Mouse (Mus musculus): Measurements from ENCODE around the gene Pigw. TPM values are rescaled to one million over a fixed set of nuclear protein-coding genes. Genes with fewer than 3 reads are reported as not detected.

The Pigw gene
- polyA plus RNA-seq, 1 experiment from 2014 or later, result 12.2 TPM

- CTCF ChIA-PET, result interaction anchor here (1.7 kb wide), 1 partner anchor 10 kb away, joined by 10 read pairs; no protein-coding TSS in a partner anchor
- DNase-seq (ENCODE audit: low read depth, low spot score) (no peak), ATAC-seq (no peak)
- POLR2A ChIA-PET, result interaction anchor here (0.6 to 1.3 kb wide), 2 partner anchors 8 to 23 kb away, joined by 3 read pairs; no protein-coding TSS in a partner anchor
- no peak for TF ChIP-seq CTCF (IDR thresholded peaks at IDR 0.05)
- H3K27me3 ChIP-seq, result no peaks in the 10 kb centered on the region
- in situ Hi-C loops (cut with MboI; ENCODE audit: low pct_unique_long_range_greater_than_20kb), result no loop called here
These were observed 28.4 kb upstream of the Pigw start for GRCm38 (mm10) chr11:84908480-84908879.

- no peak for TF ChIP-seq CTCF (IDR thresholded peaks at IDR 0.05)
- in situ Hi-C loops (cut with MboI; ENCODE audit: low pct_unique_long_range_greater_than_20kb), result no loop called here
- H3K27me3 ChIP-seq, result no peaks in the 10 kb centered on the region
- ATAC-seq (peak; percentile 17), DNase-seq (ENCODE audit: low read depth, low spot score) (no peak)
- CTCF ChIA-PET, result interaction anchor here (0.9 to 1.7 kb wide), 2 partner anchors 11 to 27 kb away, joined by 3 to 10 read pairs; partner anchors contain the start of gene Pigw
- POLR2A ChIA-PET, result interaction anchor here (0.5 to 1.5 kb wide), 3 partner anchors 10 to 26 kb away, joined by 3 to 4 read pairs (median 3); partner anchors contain the start of gene Pigw
These were observed 27.0 kb upstream of the Pigw start for GRCm38 (mm10) chr11:84907081-84907480.

DNA sequence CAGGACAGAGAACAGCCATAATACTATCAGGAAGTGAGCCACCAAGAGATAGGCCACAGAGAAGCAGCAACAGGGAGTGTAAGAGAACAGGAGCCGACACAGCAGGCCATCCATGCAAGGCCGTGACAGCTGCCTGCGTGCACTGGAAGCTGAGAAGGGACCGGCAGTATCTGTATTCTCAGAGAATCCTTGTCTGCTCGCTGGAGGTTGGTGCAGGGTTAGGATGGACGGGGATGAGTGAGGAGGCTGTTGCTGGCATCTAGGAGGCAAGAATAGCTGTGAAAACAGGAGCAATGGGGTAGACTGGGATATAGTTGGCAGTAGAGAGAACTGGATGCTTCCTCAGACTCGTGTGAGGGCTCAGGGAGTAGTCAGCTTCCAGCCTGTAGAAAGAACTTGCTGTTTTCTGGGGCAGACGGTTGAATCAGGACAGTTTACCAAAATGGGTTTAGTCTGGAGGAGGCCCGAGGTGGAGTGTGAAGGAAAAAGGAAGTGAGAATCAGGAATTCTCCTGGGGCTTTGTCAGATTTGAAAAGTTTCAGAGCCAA lies 24.6 kb upstream of the Pigw start:
- H3K27me3 ChIP-seq, result no peaks in the 10 kb centered on the region
- CTCF ChIA-PET, result interaction anchor here (1.6 kb wide), 1 partner anchor 14 kb away, joined by 7 read pairs; no protein-coding TSS in a partner anchor
- POLR2A ChIA-PET, result no interaction called here
- ATAC-seq (no peak), DNase-seq (ENCODE audit: low read depth, low spot score) (no peak)
- TF ChIP-seq CTCF (IDR thresholded peaks at IDR 0.05), result no peak
- in situ Hi-C loops (cut with MboI; ENCODE audit: low pct_unique_long_range_greater_than_20kb), result no loop called here

- H3K27me3 ChIP-seq, result no peaks in the 10 kb centered on the region
- TF ChIP-seq CTCF (IDR thresholded peaks at IDR 0.05), result no peak
- ChIA-PET CTCF (no interaction called here), POLR2A (no interaction called here)
- in situ Hi-C loops (cut with MboI; ENCODE audit: low pct_unique_long_range_greater_than_20kb), result no loop called here
- DNase-seq (ENCODE audit: low read depth, low spot score), result no peak
- no peak for ATAC-seq
These were observed 13.0 kb upstream of the Pigw start for GRCm38 (mm10) chr11:84893113-84893512.

- ChIA-PET CTCF (no interaction called here), POLR2A (no interaction called here)
- ATAC-seq (no peak), DNase-seq (ENCODE audit: low read depth, low spot score) (no peak)
- TF ChIP-seq CTCF (IDR thresholded peaks at IDR 0.05), result no peak
- H3K27me3 ChIP-seq, result no peaks in the 10 kb centered on the region
- in situ Hi-C loops (cut with MboI; ENCODE audit: low pct_unique_long_range_greater_than_20kb), result no loop called here
These were observed 11.6 kb upstream of the Pigw start for GRCm38 (mm10) chr11:84891705-84892104.

- CTCF ChIA-PET, result no interaction called here
- POLR2A ChIA-PET, result no interaction called here
- no peaks in the 10 kb centered on the region for H3K27me3 ChIP-seq
- DNase-seq (ENCODE audit: low read depth, low spot score) (no peak), ATAC-seq (no peak)
- in situ Hi-C loops (cut with MboI; ENCODE audit: low pct_unique_long_range_greater_than_20kb), result no loop called here
- no peak for TF ChIP-seq CTCF (IDR thresholded peaks at IDR 0.05)
These were observed 9.4 kb upstream of the Pigw start for GRCm38 (mm10) chr11:84889492-84889891.

DNA sequence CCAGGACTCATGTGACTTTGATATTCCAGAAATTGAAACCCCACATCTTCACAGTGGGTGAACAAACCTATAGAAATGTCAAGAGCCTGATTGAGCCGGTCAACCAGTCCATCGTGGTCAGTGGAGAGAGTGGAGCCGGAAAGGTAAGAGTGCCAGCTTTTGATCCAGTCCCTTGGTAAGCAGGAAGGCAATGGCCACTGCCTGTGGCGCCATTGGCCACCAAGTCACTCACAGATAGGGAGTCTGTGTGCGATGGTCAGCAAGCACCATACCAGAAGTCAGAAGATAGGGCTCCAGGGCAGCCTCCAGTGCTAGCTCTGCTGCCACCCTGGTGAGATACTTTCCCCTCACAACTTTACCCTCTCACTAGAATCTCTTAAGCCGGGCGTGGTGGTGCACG lies 7.9 kb upstream of the Pigw start:
- ATAC-seq (no peak), DNase-seq (ENCODE audit: low read depth, low spot score) (no peak)
- TF ChIP-seq CTCF (IDR thresholded peaks at IDR 0.05), result no peak
- H3K27me3 ChIP-seq, result no peaks in the 10 kb centered on the region
- CTCF ChIA-PET, result no interaction called here
- in situ Hi-C loops (cut with MboI; ENCODE audit: low pct_unique_long_range_greater_than_20kb), result no loop called here
- POLR2A ChIA-PET, result no interaction called here

DNA sequence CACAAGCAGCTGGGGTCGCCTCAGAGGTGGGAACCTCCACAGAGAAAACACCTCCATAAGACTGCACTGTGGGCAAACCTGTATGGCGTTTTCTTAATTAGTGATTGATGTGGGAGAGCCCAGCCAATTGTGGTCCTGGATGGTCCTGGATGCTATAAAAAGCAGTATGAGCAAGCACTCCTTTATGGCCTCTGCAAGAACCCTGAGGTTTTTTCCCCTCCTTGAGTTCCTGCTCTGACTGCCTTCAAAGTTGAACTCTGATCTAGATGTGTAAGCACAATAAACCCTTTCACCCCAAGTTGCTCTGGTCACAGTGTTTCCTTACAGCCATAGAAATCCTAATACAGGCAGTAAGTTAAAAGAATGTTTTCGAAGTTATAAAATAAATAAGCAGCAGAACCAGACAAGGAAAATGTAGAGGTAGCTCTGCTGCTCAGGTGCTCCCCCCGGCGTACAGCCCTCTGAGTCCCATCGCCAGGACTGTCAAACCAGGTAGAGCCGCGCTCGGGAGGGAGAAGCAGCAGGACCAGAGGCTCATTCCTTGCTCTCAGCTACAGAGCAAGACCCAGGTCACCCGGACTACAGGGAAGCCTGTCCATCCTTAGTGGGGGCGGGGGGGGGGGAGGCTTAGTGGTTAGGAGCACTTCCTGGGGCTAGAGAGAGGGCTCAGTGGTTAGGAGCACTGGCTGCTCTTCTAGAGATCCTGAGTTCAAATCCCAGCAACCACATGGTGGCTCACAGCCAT lies 6.9 kb upstream of the Pigw start:
- TF ChIP-seq CTCF (IDR thresholded peaks at IDR 0.05), result no peak
- ChIA-PET POLR2A (no interaction called here), CTCF (no interaction called here)
- in situ Hi-C loops (cut with MboI; ENCODE audit: low pct_unique_long_range_greater_than_20kb), result no loop called here
- ATAC-seq (no peak), DNase-seq (ENCODE audit: low read depth, low spot score) (no peak)
- H3K27me3 ChIP-seq, result no peaks in the 10 kb centered on the region

DNA sequence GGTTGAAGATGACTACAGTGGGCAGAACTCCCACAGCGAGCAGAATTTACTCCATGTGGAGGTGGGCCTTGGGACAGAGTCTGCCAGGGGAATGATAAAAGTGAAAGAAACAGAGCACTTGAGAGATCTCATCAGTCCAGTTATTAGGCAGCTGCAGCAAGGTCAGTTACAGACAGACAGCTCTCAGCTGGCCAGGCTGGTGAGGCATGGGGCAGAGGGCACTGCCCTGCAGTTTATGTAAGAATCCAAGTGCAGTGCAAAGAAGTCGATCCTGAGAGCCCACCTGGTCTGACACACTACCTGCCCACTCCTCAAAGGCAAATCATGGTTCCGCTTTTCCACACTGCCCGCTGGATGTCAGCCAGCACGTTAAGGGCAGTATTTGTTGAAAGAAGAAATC lies 6.2 kb upstream of the Pigw start:
- no peak for TF ChIP-seq CTCF (IDR thresholded peaks at IDR 0.05)
- in situ Hi-C loops (cut with MboI; ENCODE audit: low pct_unique_long_range_greater_than_20kb), result no loop called here

DNA sequence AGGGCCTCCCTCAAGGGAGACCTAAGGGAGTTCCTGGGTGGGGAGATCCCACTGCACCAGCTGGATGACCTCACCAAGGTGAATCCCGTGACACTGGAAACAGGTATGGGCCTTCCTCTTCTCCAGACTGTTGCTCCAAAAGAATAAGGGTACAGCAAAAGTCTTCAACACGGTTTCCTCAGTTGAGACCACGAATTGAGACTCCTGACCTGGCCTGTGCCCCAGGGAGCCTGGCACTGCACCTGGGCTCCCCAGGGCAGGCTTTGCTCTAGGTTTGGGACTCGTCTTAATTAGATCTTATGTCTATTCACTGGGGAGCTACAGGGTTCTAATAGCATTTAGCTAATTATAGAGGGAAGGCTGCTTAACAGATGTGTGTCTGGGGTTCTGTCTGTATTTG lies 5.2 kb upstream of the Pigw start:
- DNase-seq (ENCODE audit: low read depth, low spot score) (no peak), ATAC-seq (no peak)
- POLR2A ChIA-PET, result interaction anchor here (1.3 kb wide), 1 partner anchor 23 kb away, joined by 3 read pairs; no protein-coding TSS in a partner anchor
- no peak for TF ChIP-seq CTCF (IDR thresholded peaks at IDR 0.05)
- in situ Hi-C loops (cut with MboI; ENCODE audit: low pct_unique_long_range_greater_than_20kb), result no loop called here
- no peaks in the 10 kb centered on the region for H3K27me3 ChIP-seq
- CTCF ChIA-PET, result interaction anchor here (2.1 kb wide), 1 partner anchor 33 kb away, joined by 6 read pairs; no protein-coding TSS in a partner anchor

More for the DNA sequence above, 6.2 kb upstream of the Pigw start:
- ChIA-PET CTCF (no interaction called here), POLR2A (no interaction called here)
- DNase-seq (ENCODE audit: low read depth, low spot score) (no peak), ATAC-seq (no peak)
- H3K27me3 ChIP-seq, result no peaks in the 10 kb centered on the region

GRCm38 (mm10) chr11:84882346-84882745 lies 2.3 kb upstream of the Pigw start:
- H3K27me3 ChIP-seq, result no peaks in the 10 kb centered on the region
- in situ Hi-C loops (cut with MboI; ENCODE audit: low pct_unique_long_range_greater_than_20kb), result no loop called here
- no peak for TF ChIP-seq CTCF (IDR thresholded peaks at IDR 0.05)
- ATAC-seq (no peak), DNase-seq (ENCODE audit: low read depth, low spot score) (no peak)
- ChIA-PET CTCF (no interaction called here), POLR2A (no interaction called here)

Data from Patski (cell line).